Mouse (Mus musculus): ENCODE measurements around the gene H2afv.

DNA sequence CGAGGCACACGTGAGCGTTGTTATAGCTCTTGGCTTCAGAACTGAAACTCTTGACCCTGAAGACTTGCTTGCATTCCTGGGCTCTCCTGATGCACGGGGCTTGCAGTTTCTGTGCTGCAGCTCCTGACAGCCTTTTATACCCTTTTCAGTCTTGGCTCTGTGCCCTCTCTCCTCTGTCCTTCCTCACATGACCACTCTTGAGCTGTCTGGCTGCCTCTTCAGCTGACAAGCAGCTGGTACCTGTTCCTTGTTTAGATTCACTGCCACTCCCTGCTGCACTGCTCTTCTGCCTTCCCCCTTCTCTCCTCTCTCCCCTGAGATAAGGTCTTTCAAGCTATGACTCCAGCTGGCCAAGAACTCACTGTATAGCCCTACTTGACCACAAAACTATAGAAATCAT is 3.2 kb upstream of the H2afv start:
- no peak for TF ChIP-seq MAX (IDR thresholded peaks at IDR 0.05; ENCODE audit: low read depth)
- no peak for TF ChIP-seq MYOD1 (IDR thresholded peaks at IDR 0.05; ENCODE audit: control insufficient read depth in 1 of 3, insufficient read length in 2 of 3, low read depth in 2 of 3)
- no peak for TF ChIP-seq E2F4 (IDR thresholded peaks at IDR 0.05; ENCODE audit: insufficient read depth)
- TF ChIP-seq POLR2A (IDR thresholded peaks at IDR 0.05; ENCODE audit: insufficient read length, low read depth) = no peak
- TF ChIP-seq POLR2AphosphoS2 (IDR thresholded peaks at IDR 0.05; ENCODE audit: insufficient read length, low read depth) = no peak
- no peak for TF ChIP-seq REST (IDR thresholded peaks at IDR 0.05; ENCODE audit: insufficient read depth, insufficient read length)
- TF ChIP-seq USF1 (IDR thresholded peaks at IDR 0.05; ENCODE audit: low read depth) = no peak
- TF ChIP-seq SRF (IDR thresholded peaks at IDR 0.05; ENCODE audit: control insufficient read depth, insufficient read length, low read depth) = no peak
- no peak for TF ChIP-seq CEBPB (IDR thresholded peaks at IDR 0.05; ENCODE audit: insufficient read depth, poor library complexity, severe bottlenecking)
- no peak for TF ChIP-seq TCF12 (IDR thresholded peaks at IDR 0.05; ENCODE audit: insufficient read depth, poor library complexity, severe bottlenecking)
- no peak for TF ChIP-seq MYOG (IDR thresholded peaks at IDR 0.05; ENCODE audit: control insufficient read depth in 1 of 3, insufficient read depth in 1 of 3, insufficient read length in 2 of 3, low read depth in 2 of 3)

Measured in myocyte (in vitro differentiated cells).